Comparison of ENCODE assay signal across 18 mouse cellular contexts in genomic region chr17:14101446-14101980, GRCm38 (mm10). TPM values are rescaled to one million over a fixed set of nuclear protein-coding genes. Genes with fewer than 3 reads are reported as not detected.
DNase-seq lines count a peak whose midpoint lies in the region; TF ChIP-seq lines count a peak whose summit lies in the region.
"Not testable (repeated sequence)": the region's sequence is repeated elsewhere in the genome, so short reads cannot be mapped to it uniquely, and the experiment has no call there.
"Had no signal": no experiment of that assay in that cellular context is flagged by ENCODE, and none has a peak within 500 bp of the region (broad histone marks: within the 10 kb centered on the region; RNA-seq: fewer than 3 reads in every experiment).

No protein-coding gene starts in this region.

- 22% methylated on average over 1 of the region's 1 CpGs for WGBS in kidney, adult 2 months

- intact Hi-C loops in left cerebral cortex, postnatal 14 days (cut with DNase I), result loop anchor here (5.0 kb wide), 1 partner anchor 249 kb away; no protein-coding TSS in a partner anchor

- H3K27me3 ChIP-seq in kidney, adult 2 months (replicated peaks; ENCODE audit: control insufficient read depth, insufficient read depth, low read length), result not testable (repeated sequence)

- TF ChIP-seq CTCF in kidney, adult 2 months (conservative IDR thresholded peaks at IDR 0.05; ENCODE audit: insufficient read depth, insufficient read length, low read depth, low read length), result peak; percentile 41

- H3K4me3 ChIP-seq in kidney, adult 2 months (ENCODE audit: insufficient read depth, low read depth, low read length), result not testable (repeated sequence)

- H3K4me1 ChIP-seq in kidney, adult 2 months (ENCODE audit: control insufficient read depth, insufficient read depth, low read length), result not testable (repeated sequence)

- TF ChIP-seq POLR2A in kidney, adult 2 months (IDR thresholded peaks at IDR 0.05; ENCODE audit: low read depth, low read length), result not testable (repeated sequence)

- peak; percentile 26 for DNase-seq in adrenal gland, adult 2 months
- peak; percentile 9 for DNase-seq in cerebellum, adult 9-11 months
- peak; percentile 12 for DNase-seq in heart, adult 8-10 months (ENCODE audit: low spot score)
- peak; percentile 44 for DNase-seq in kidney, adult 2 months
- peak; percentile 10 to 61 for DNase-seq in layer of hippocampus, adult 18-20 months (ENCODE audit: low spot score in 2 of 2)
- peak; percentile 38 to 52 for DNase-seq in left cerebral cortex, postnatal 14 days (ENCODE audit: low spot score in 2 of 2)
- peak; percentile 42 for DNase-seq in lung, postnatal 10 days
- peak; percentile 18 for DNase-seq in urinary bladder, postnatal 14 days (ENCODE audit: low spot score)

- not testable (repeated sequence) for H3K27ac ChIP-seq in kidney, adult 2 months (ENCODE audit: insufficient read depth, low read depth, low read length)

- not testable (repeated sequence) for H3K36me3 ChIP-seq in kidney, adult 2 months (ENCODE audit: control insufficient read depth, insufficient read depth, low read length)

RNA-seq across cellular contexts. Expression of gene Gm7358, which starts 42.2 kb away (rescaled TPM):
- not detected for total RNA-seq in adrenal gland, adult 2 months (2021)
- polyA plus RNA-seq in adrenal gland, adult 2 months (2012; rRNA removed), result not detected in 2 replicates
- total RNA-seq in heart, adult 8-10 months (2022), result not detected
- not detected in 2 replicates for polyA plus RNA-seq in kidney, adult 2 months (2012; rRNA removed)
- not detected for total RNA-seq in layer of hippocampus, adult 18-20 months (2021)
- total RNA-seq in left cerebral cortex, postnatal 14 days (2021), result not detected
- total RNA-seq: gastrocnemius, adult 8-10 months; hematopoietic stem cell, adult 5-6 weeks; neutrophil, adult 5-6 weeks had no signal
- polyA plus RNA-seq: embryonic facial prominence, embryonic 11.5 days; forebrain, embryonic 16.5 days; limb, embryonic 10.5 days; liver, embryonic 13.5 days; midbrain, embryonic 13.5 days; myocyte; stomach, embryonic 15.5 days had no signal
